Mouse (Mus musculus): ENCODE measurements around the gene Ampd3.

Ampd3 gene

GRCm38 (mm10) chr7:110772343-110772742 lies 4.3 kb downstream of the Ampd3 start:
- no peak for DNase-seq

DNA sequence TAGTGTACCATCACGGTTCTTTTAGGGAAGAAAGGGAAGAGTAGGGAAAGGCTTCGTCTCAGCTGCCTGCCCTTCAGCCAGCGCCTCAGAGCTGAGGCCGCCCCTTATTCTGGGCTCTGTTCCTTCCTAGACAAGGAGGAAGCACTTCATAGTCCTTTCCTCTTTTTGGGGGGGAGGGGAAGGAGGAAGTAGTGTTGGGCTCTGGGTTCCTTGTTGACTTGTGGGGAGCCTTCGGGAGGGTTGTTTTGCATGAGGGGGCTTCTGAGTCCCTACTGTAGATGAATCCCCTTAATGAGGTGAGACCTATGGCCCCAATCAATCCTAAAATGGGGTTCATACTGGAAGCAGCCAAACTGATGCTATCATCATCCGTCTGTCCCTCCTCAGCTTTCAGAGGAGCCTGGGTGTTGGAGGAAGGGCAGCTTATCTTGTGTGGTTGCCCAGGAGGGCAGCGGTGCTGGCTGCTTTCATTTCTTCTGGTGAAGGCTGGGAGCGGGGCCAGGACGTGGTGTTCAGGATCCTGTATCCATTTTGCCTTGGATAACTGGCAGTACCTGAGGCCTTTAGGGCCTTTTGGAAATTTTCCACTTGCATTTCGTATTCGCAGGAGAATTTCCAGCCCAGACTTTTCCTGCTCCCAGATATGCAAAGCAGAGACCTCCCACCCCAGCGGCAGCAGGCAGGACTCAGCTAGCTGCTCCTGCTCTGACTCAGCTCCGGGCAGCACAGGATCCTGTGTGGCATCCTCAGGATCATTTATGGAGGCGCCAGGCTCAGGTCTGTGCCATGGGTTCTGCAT lies 5.4 kb downstream of the Ampd3 start:
- DNase-seq, result peak; percentile 37

DNA sequence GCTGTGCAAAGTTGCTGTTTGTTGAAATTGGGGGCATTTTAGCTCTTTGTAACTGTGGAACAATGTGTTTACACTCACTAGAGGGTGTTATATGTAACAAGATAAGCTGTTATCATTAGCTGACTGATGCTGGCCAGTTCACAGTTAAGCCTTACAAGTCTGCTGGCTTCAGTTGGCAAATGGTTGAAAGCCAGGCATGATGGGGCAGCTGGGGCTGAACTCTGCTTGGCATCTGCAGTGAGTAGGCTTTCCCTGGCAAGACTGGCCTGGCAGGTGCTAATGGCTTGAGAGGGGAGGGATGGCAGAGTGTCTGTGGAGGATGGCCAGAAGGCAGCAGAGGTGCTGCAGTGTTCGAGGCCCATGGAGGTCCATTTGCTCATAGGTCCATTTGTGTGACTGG lies 6.1 kb downstream of the Ampd3 start:
- no peak for DNase-seq

- DNase-seq, result no peak
Measured at GRCm38 (mm10) chr7:110774674-110775073, 6.7 kb downstream of the Ampd3 start.

DNA sequence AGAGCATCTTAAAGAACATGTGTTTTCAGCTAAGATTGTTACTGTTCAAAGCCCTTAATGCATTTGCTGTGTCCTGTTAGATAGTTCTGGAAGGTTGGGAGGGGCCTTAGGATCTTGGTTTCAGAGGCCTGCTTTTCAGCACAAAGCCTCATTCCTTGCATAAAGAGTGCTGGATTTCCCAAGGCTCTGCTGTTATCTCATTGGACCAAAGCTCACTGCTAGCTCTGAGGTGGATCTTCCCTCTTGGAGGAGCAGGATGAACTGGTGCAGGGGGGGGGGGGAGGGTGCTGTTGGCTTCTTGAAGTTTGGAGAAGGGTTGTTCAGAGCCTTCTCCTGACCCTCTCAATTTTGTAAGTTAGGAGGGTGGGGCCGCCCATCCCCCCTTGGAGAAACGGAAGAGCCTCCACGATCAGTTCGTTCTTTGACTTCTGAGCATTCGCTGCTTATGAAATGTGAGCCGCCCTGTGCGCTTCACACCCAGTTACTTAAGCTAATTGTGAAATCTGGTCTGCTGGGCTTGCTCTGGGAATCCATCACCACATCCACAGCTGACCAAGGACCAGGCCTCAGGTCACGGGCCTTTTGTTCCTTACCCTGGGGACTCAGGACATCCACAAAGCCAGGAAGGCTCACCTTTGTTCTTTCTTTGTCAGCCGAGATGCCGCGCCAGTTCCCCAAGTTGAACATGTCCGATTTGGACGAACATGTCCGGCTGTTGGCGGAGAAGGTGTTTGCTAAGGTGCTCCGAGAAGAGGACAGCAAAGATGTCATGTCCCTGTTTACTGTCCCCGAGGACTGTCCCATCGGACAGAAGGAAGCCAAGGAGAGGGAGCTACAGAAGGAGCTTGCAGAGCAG lies 9.4 kb downstream of the Ampd3 start:
- no peak for DNase-seq

GRCm38 (mm10) chr7:110778933-110779332 lies 10.9 kb downstream of the Ampd3 start:
- no peak for DNase-seq

- DNase-seq, result no peak
Measured at GRCm38 (mm10) chr7:110779605-110780111, 11.7 kb downstream of the Ampd3 start.

- DNase-seq, result no peak
Measured at GRCm38 (mm10) chr7:110780520-110780919, 12.5 kb downstream of the Ampd3 start.

DNA sequence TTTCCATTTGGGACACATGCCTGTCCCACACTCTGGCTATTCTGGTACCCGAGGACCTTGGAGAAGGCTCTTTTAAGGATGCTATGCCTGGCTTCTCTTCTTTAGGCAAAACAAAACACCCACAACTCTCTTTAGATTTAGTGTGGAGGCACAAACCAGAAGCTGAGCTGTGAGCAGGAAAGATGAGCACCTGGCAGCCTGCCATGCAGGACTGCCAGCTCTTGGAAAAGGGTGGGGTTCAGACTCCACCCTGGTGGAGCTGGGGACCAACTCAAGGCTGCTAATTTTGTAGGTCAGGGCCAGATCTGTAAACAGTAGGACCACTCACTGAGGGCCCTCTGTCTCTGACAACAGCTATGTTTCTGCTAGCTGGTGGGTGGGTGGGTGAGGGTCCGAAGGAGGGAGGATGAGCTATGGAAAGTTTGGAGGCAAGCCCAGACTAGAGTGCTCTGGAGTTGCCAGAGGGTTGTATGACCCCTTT lies 13.3 kb downstream of the Ampd3 start:
- DNase-seq, result no peak

- no peak for DNase-seq
Measured at GRCm38 (mm10) chr7:110782135-110782534, 14.1 kb downstream of the Ampd3 start.

DNA sequence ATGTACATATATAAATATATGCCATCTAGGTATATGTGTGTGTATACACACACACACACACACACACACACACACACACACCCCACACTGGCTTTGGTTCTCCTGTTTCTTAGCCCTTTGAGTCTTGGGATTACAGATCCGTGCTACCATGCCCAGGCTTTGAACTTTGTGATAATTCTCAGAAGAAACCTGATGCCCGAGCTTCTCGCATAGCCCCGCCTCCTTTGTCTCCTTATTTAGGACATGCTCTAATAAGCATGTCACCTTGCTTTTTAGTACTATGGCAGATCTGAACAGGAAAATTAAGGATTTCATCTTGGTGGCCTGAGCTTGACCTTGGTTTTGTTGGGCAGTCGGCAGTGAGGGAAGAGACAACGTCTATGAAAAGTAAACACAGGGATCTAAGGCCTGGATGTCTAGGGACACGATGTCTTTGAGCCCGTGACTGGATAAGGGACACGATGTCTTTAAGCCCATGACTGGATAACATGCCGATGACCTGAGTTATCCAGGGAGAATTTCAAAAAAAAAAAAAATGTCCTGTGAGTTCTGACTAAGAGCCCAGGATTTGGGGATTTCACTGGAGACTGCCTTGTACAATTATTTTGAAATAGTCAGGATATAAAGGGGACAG lies 15.0 kb downstream of the Ampd3 start:
- peak; percentile 41 for DNase-seq

DNA sequence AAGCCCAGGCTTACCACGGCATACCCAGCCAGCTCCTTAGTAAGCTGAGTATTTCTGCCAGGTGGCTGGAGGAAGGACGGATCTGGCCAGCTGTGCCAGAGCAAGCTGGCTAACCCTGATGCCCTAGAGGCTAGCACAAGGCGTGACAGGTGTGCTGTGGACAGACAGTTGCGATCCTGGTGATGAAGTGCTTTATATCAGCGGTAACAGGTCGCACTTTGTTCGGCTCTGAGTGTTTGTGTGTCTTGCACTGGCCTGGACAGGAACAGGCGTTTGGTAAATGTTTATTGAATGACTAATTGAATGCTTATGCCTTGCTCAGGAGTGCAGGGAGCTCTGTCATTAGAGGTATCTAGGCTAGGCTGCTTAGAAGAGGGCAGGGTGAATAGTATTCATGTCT lies 17.0 kb downstream of the Ampd3 start:
- DNase-seq, result no peak

DNA sequence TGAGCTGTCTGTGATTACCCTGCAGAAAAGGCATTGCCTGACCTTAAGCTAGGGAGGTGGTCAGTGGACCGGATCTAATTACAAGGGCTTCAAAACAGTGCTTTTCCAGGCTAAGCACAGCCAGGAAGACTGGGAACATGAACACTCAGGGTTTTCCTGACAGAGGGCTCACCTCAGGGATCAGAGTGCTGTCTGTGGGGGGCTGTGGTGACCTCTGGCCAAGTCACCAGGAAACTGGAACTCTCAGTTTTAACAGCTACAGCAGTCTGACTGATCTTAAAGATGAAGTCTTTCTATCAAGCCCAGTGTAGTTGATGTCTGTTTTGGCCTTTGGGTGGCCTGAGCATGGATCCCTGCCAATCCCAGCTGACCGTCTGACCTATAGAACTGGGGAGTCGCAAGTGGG lies 17.7 kb downstream of the Ampd3 start:
- DNase-seq, result no peak

GRCm38 (mm10) chr7:110787310-110787709 lies 19.3 kb downstream of the Ampd3 start:
- no peak for DNase-seq

DNA sequence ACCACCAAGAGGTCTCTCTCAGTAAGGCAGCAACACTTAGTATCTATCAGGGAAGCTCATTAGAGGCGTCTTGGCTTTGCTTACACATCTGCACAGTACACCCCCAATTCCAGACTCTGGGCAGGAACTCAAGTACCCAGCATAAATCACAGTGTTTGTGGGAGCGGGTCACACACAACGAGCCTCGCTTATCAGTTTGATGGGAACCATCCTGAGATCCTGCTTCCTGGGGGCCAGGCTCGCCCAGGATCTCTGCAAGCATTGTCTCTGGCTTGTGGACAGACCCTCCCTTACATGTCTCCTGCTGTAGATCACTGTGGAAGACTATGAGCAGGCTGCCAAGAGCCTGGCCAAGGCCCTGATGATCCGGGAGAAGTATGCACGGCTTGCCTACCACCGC lies 22.9 kb downstream of the Ampd3 start:
- no peak for DNase-seq

GRCm38 (mm10) chr7:110792201-110792600 lies 24.2 kb downstream of the Ampd3 start:
- DNase-seq, result no peak

DNA sequence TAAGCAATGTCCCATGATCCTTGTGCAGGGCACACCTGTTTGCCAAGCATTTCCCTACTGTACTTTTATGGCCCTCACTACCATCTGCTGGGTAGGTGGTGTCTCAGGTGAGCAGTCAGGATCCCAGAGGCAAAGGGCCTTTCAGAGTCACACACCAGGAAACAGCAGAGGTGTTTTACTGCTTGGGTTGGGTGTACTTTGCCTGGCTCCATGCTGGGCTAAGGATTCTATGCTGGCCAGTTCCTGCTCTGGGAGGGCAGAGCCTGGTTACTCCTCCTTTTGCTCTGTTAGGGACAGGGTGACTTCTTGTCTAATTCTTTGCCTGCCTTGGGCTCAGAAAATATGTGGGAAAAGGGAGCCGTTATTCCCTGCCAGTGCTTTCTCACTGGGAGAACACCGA lies 24.8 kb downstream of the Ampd3 start:
- no peak for DNase-seq

DNA sequence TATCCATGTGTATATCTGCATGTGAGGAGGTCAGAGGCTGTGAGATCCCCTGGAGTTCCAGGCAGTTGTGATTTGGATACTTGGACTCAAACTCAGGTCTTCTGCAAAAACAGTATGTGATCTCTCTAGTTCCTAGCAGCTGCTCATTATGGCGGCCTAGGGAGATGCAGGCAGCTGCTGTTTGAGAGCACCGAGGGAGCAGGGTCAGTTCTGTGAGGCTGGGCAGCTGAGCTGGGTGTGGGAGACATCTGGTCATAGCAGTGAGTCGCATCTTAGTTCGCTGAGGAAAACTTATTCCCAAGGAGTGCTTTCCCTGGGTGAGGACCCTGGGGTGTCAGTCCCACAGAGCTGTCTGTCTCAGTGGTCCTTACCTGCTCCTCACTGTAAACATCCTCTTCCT lies 26.7 kb downstream of the Ampd3 start:
- DNase-seq, result no peak

DNA sequence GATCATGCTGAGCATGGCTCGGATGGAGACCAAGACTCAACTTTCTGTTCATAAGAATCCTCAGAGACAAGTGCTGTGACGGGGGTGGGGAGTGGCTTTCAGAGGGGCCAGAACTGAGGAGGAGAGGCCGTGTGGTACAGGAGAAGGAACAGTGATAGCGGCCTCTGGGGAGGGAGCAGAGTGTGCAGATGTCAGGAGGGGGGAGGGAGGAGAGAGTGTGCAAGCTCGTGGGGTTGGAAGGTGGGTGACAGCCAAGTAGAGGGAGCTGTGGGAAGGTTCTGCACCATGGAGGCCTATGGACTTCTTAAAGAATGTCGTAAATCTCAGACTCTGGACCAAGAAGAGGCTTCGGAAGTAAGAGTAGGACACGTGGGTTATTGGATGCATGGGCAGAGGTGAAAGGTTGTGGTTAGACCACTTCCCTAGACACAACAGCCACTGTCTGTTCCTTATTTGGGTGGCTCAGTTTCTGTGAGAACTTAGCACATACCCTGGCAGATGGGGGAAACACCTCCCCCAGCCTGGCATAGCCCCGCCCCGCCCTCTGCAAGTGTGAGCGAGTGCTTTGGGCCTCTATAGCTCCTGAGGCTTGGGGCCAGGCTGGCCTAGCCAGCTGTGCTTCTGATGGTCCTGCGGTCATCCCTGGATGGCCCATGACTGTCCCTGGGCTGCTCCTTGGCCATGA lies 28.5 kb downstream of the Ampd3 start:
- no peak for DNase-seq

GRCm38 (mm10) chr7:110797722-110798409 lies 29.9 kb downstream of the Ampd3 start:
- DNase-seq, result no peak

- peak; percentile 85 for DNase-seq
Measured at GRCm38 (mm10) chr7:110801028-110801427, 33.0 kb downstream of the Ampd3 start.

DNA sequence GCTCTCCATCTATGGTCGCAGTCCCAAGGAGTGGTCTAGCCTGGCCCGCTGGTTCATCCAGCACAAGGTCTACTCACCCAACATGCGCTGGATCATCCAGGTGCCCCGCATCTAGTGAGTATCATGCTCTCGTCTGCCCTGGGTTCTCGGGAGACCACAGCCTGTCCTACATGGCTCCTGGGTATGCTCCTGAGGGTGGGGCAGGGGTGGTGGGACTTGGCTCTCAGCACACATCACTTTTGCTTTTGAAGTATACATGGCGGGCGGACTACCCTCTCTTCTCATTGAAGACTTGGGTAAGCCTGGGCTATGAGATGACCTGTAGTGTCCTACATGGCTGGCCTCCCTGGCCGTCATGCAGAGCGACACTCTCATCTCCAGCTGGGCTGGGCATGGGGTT lies 35.1 kb downstream of the Ampd3 start:
- no peak for DNase-seq

Data from embryo, embryonic 11 days (tissue).